Mouse (Mus musculus): ENCODE data around the gene 4931400O07Rik.

4931400O07Rik gene

GRCm38 (mm10) chrX:62467691-62468090, at the start of gene 4931400O07Rik:
TSS of gene 4931400O07Rik (plus strand) at chrX:62467991.
- DNase-seq (ENCODE audit: extremely low spot score) = no peak

Data from embryo, embryonic 9.5 days (tissue).